Mouse (Mus musculus) brain, embryonic 14.5 days (tissue): ENCODE measurements around the gene Gm28374.

Experiments
- CTCF ChIP-seq: fragments of 200-500 bp; IDR thresholded peaks from 2 replicates; pipeline ENCODE4 v1.5.1; 2012; ENCODE audit warnings: inconsistent platforms, mild to moderate bottlenecking, moderate library complexity, borderline replicate concordance; ENCODE audit not compliant: insufficient read depth, insufficient read length; ENCODE audit errors: extremely low read depth
- POLR2A ChIP-seq: fragments of 200-500 bp; IDR thresholded peaks from 2 replicates; pipeline ENCODE4 v1.6.1; 2012; ENCODE audit warnings: mild to moderate bottlenecking, inconsistent platforms, borderline replicate concordance; ENCODE audit not compliant: poor library complexity, insufficient read depth, insufficient read length, severe bottlenecking; ENCODE audit errors: extremely low read depth

DNA sequence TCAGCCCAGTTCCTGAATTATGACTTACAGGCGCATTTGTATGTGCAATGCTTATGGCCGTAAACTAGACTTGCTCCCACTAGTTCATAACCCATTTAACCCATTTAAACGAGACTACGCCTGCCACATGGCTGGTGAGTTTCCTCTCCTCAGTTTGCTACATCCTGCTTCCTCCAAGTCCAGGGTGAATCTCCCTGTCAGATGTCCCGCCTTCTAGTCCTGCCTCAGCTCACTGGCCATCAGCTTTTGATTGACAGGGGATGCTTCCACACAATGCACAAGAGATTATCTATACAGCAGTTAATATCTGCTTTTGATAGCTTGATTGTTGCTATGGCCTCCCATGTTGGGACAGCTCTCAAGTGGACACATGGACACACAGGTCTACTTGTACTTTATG lies 27.8 kb downstream of the Gm28374 start:
- TF ChIP-seq CTCF (no peak), POLR2A (no peak)
